Mouse (Mus musculus): ENCODE data around the gene Kcnmb3.
A peak's percentile ranks its signal among the peaks of the same experiment; 100 is the strongest.

Gene Kcnmb3

GRCm38 (mm10) chr3:32492097-32493090 lies at the start of gene Kcnmb3:
Gene Kcnmb3, minus strand, starts transcription at chr3:32492231.
- DNase-seq (ENCODE audit: low read depth, low spot score): no peak

- no peak for DNase-seq (ENCODE audit: low read depth, low spot score)
These were observed 46.1 kb upstream of the Kcnmb3 start for GRCm38 (mm10) chr3:32538091-32538490.

DNA sequence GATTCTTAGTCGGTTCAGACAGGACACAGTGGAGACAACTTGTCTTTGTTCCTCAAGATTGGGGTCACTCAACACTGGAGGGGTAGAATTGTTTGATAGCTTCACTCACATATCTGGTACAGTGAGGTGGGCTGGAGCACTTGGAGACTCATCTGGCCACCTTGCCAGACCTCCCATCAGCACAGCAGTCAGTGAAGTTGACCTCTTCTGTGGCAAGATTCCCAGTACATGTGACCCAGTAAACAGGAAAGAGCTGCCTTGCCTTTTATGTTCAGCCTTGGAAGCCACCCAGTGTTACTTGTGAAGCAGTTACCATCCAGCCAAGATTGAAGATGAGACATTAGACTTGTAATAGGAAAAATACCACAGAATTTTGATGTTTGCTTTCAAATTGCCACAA lies 45.5 kb upstream of the Kcnmb3 start:
- no peak for DNase-seq (ENCODE audit: low read depth, low spot score)

DNA sequence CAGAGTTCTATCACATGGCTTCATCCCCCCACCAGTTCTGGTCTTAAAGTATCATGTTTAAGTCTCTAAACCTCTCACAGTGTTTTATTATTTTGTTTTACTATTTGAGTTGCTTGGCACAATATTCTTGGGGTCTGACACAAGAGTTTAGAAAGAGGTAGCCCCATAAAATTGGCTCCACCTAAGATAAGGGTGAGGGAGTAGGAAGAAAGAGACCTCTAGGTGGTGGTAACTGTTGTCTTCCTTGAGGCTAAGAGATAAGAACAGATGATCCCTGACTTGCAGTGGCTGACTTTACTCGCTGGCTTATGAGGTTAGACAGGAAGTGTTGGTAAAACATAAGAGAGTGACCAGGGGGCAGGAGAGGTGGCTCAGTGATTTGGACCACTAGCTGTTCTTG lies 43.7 kb upstream of the Kcnmb3 start:
- no peak for DNase-seq (ENCODE audit: low read depth, low spot score)

- DNase-seq (ENCODE audit: low read depth, low spot score): no peak
These were observed 38.0 kb upstream of the Kcnmb3 start for GRCm38 (mm10) chr3:32530041-32530440.

- DNase-seq (ENCODE audit: low read depth, low spot score): peak; percentile 86
These were observed 37.4 kb upstream of the Kcnmb3 start, which contains the start of gene Mfn1 for GRCm38 (mm10) chr3:32529303-32529898. Gene Mfn1, plus strand, starts transcription at chr3:32529465.

DNA sequence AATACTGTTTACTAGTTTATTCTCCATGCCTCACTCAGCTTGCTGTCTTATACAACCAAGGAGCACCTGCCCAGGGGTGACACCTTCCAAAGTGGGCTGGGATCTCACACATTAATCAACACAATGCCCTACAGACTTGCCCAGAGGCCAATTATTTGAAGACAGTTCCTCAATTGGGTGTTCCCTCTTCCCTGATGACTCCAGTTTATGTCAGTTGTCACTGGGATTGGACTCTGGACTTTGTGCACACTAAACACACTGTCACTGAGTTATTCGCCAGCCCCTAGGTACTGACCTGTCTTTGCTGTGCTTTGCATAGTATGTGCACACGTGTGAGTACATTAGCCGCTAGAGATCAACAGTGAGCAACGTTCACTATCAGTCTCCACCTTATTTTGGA lies 35.1 kb upstream of the Kcnmb3 start:
- DNase-seq (ENCODE audit: low read depth, low spot score): no peak

DNA sequence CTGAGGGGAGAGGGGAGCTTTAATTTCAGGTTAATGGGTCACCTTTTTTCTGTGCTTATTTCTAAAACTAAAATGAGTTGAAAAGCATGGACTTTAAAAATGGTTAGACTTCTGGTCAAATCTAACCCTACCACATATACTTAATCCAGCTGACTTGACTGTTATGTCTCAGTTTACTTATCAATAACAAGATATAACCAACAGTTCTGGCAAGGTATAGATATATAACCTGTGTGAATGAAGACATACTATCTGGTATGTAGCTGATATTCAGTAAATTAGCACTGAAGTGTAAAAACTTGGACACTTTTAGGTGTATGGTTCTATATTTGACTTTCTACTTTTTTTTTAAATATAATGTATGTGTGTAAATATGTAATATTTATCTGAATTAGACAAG lies 21.5 kb upstream of the Kcnmb3 start:
- no peak for DNase-seq (ENCODE audit: low read depth, low spot score)

DNA sequence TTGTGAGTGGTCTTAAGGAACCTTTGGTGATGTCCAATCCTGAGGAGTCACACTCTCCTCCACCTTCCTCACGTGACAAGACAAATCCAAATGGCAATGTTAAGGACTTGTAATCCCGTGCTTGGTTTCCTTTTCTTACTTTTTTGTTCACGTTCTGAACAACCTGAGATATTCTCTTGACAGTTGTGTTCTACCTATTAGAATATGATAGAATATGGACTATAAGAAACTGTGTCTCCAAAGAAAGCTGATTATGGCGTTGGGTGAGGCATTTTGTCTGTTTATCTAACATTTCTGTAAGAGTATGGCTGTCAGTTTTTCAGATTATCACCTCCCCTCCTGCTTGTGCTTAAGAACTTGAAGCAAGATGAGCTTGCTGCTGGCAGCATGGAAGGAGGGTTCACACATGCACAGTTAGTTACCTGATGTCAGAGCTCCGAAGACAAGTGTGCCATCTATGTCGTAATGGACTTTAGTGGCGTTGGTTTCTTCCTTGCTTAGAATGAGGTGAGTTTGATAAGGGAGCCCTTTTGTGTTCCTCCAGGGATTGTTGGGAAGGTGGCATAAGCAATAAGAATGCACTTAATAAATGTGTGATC lies 20.8 kb upstream of the Kcnmb3 start:
- DNase-seq (ENCODE audit: low read depth, low spot score): no peak

DNA sequence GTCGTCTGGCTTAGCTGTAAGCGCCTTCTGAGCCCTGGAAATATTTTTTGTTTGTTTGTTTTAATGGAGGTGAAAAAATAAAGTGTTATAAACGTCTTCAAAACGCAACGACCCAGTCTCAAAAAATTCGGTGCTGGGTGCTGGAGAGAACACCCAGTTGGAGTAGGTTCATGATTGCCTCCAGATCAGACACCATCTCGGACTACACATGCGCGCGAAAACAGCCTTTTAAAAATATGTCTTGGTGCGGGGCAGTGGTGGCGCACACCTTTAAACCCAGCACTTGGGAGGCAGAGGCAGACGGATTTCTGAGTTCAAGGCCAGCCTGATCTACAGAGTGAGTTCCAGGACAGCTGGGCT lies 19.1 kb upstream of the Kcnmb3 start:
- no peak for DNase-seq (ENCODE audit: low read depth, low spot score)

DNA sequence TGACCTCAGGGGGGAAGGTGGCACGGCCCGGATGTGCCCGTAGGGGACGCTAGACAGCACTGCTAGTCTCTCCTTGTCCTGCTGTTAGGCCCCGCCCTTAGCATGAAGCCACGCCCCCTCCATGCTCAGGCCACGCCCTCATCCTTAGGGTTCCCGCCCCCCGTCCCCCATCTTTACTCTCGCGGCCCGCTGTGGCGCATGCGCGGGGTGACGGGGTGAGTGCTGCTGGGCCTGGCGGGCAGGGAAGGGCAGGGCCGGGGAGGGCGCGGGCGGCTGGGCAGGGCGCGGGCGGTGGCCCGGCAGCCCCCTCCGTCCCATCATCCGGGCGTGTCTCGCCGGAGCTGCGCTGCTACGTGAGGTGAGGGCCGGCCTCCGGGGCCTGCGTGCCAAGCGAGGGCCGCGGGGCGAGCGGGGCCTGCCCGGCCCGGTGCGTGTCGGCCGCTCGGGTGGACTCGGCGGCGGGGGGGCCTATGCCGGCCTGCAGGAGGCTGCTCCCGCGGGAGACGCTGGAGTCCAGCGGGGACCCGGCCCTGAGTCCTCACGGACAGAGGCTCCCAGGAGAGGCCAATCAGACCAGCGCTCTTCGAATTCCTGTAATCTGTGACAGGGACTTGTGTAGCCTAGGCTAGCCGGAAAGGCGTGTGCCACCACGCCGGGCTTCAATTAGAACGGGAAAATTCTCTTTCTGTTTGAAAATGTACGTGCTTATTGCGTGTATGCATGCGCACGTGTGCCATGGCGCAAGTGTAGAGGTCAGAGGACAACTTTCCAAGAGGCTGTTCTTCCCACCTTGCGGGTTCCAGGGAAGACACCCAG lies 18.6 kb upstream of the Kcnmb3 start:
- DNase-seq (ENCODE audit: low read depth, low spot score): peak; percentile 92

GRCm38 (mm10) chr3:32509496-32510374 lies 17.7 kb upstream of the Kcnmb3 start, which contains the start of gene Zfp639:
Gene Zfp639, plus strand, starts transcription at chr3:32510259.
- no peak for DNase-seq (ENCODE audit: low read depth, low spot score)

DNA sequence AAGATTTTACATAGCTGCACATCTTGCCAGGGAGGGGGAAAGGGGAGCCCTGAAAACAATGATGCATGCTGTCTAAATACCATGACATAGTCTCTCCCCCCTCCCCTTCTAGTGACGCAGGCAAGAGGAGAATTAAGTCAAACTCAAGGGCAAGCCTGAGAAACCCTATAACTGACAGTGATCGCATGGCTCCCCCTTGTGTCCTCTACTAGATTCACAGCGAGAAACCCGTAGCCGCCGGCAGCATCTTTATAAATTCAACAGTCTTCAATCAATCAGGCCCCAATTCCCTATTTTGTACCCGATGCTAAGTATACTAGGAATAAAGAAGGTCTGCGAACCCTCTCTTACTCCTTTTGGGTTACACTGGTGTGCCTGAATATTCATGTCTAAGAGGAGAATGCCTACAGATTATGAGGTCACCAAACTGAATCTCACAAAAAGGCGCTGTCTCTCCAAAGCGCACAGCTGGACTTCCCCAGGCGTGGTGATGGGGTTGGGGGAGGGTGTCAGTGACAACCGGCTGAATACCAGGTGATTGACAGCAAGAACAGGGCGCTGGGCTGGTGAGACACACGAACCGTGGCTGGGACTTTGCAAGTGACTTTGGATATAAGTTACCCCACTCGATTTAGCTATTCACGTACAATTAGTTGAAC lies 16.8 kb upstream of the Kcnmb3 start:
- DNase-seq (ENCODE audit: low read depth, low spot score): peak; percentile 64

- DNase-seq (ENCODE audit: low read depth, low spot score): no peak
These were observed 14.6 kb upstream of the Kcnmb3 start for GRCm38 (mm10) chr3:32506366-32507225.

GRCm38 (mm10) chr3:32505841-32506240 lies 13.8 kb upstream of the Kcnmb3 start:
- DNase-seq (ENCODE audit: low read depth, low spot score): no peak

DNA sequence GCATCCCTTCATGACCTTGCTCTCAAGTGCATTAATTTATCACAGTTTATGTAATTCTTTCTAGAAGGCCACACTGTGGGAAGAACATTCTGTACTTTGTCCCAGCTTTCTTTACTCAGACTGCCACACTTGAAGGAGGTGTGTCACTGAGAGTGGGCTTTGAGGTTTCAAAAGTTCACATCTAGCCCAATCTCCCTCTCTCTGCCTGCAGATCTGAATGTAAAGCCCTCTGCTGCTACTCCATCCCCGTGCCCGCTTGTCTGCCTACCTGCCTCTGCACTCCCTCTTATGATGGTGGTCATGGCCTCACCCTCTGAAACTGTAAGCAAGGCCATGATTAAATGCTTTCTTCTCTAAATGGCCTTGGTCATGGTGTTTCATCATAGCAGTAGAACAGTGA lies 8.3 kb upstream of the Kcnmb3 start:
- no peak for DNase-seq (ENCODE audit: low read depth, low spot score)

DNA sequence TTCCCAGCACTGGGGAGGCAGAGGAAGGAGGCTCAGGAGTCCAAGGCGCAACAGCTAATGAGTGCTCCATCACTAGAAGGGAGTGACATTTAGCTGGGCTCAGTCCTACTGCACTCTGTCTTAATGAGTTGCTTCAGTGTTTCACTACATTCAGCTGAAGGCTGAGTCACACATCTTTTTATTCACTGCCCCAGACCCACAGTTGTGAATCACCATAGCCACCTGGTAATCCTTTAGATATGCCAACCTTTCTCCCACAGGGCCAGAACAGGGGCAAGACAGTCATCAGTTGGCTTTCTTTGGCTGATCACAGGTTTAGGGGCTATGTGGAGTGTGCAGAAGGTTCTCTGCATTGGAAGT lies 4.7 kb upstream of the Kcnmb3 start:
- no peak for DNase-seq (ENCODE audit: low read depth, low spot score)

GRCm38 (mm10) chr3:32495856-32496710 lies 4.1 kb upstream of the Kcnmb3 start:
- DNase-seq (ENCODE audit: low read depth, low spot score): no peak
